ENCODE assay signal across 31 mouse cellular contexts in the genomic region with DNA sequence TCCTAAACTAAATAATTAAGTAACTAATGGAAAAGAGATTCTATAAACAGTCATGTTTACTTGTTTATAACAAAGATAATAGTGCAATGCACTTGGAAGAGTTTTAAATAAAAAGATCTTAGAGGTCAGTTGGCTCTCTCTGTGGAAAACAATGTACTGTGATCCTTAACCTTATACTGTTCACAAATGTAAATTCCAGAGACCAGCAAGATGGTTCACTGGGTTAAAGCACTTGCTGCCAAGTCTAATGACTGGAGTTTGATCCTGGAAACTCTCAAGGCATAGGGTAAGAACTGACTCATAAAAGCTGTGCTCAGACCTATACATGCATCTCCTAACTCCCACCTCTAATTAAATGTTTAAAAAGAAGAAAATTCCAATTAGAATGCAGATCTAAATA. TPM values are rescaled to one million over a fixed set of nuclear protein-coding genes. Genes with fewer than 3 reads are reported as not detected.
DNase-seq lines count a peak whose midpoint lies in the region; ATAC-seq and TF ChIP-seq lines count a peak whose summit lies in the region.
"Had no signal": no experiment of that assay in that cellular context is flagged by ENCODE, and none has a peak within 500 bp of the region (broad histone marks: within the 10 kb centered on the region; RNA-seq: fewer than 3 reads in every experiment).

No protein-coding gene starts in this region.

- no peak for TF ChIP-seq CTCF in kidney, adult 2 months (conservative IDR thresholded peaks at IDR 0.05; ENCODE audit: insufficient read depth, insufficient read length, low read depth, low read length)
- TF ChIP-seq CTCF in lung, adult 2 months (IDR thresholded peaks at IDR 0.05; ENCODE audit: insufficient read depth, low read length) = no peak

- no peak overlapping the region for H3K27ac ChIP-seq in kidney, adult 2 months (ENCODE audit: insufficient read depth, low read depth, low read length)
- no peak overlapping the region for H3K27ac ChIP-seq in kidney, embryonic 15.5 days
- H3K27ac ChIP-seq in kidney, embryonic 14.5 days (ENCODE audit: low read depth, low read length) = no peak overlapping the region
- no peak overlapping the region for H3K27ac ChIP-seq in lung, embryonic 16.5 days (ENCODE audit: low read length)
- H3K27ac ChIP-seq: embryonic facial prominence, embryonic 10.5 days; embryonic facial prominence, embryonic 13.5 days; forebrain, embryonic 12.5 days; forebrain, embryonic 15.5 days; heart, embryonic 15.5 days; hindbrain, embryonic 10.5 days; hindbrain, embryonic 13.5 days had no signal

- DNase-seq in kidney, adult 2 months = peak; percentile 79
- DNase-seq in kidney, postnatal 10 days = peak; percentile 13
- DNase-seq in lung, adult 2 months = no peak
- peak; percentile 48 for DNase-seq in kidney, postnatal 14 days
- DNase-seq in c-Kit-positive CD71-positive TER-119-positive erythroid progenitor cells, embryonic 14.5 days (ENCODE audit: low spot score) = no peak
- DNase-seq: adrenal gland, adult 2 months; adrenal gland, postnatal 14 days; B cell, adult 2 months; cerebellum, adult 11-12 months; cerebellum, adult 8-10 months; cerebellum, postnatal 10 days; cerebellum, postnatal 36 days; embryo, embryonic 11 days; gastrocnemius, postnatal 25 days; heart, adult 18-20 months; heart, postnatal 10 days; heart, postnatal 36 days had no signal

- H3K4me2 ChIP-seq in kidney, embryonic 15.5 days = no peak overlapping the region
- H3K4me2 ChIP-seq in kidney, embryonic 14.5 days (replicated peaks; ENCODE audit: low read depth, low read length) = no peak overlapping the region
- no peak overlapping the region for H3K4me2 ChIP-seq in lung, embryonic 16.5 days (ENCODE audit: low read depth, low read length)
- H3K4me2 ChIP-seq: embryonic facial prominence, embryonic 13.5 days; forebrain, embryonic 12.5 days; forebrain, embryonic 15.5 days; heart, embryonic 12.5 days; heart, embryonic 15.5 days; hindbrain, embryonic 13.5 days had no signal

- H3K9ac ChIP-seq in kidney, embryonic 15.5 days = no peak overlapping the region
- H3K9ac ChIP-seq in kidney, embryonic 14.5 days (ENCODE audit: low read depth, low read length) = no peak overlapping the region
- H3K9ac ChIP-seq in lung, embryonic 16.5 days (ENCODE audit: low read length) = no peak overlapping the region
- H3K9ac ChIP-seq: embryonic facial prominence, embryonic 13.5 days; forebrain, embryonic 12.5 days; forebrain, embryonic 15.5 days; heart, embryonic 12.5 days; heart, embryonic 15.5 days; hindbrain, embryonic 13.5 days had no signal

- peaks cover 2% of the 10 kb centered on the region; the same call in 1 of the 2 replicates for H3K36me3 ChIP-seq in kidney, adult 2 months (ENCODE audit: control insufficient read depth, insufficient read depth, low read length)
- peaks cover 9% of the 10 kb centered on the region for H3K36me3 ChIP-seq in kidney, embryonic 15.5 days
- H3K36me3 ChIP-seq in kidney, embryonic 14.5 days (ENCODE audit: control insufficient read depth, insufficient read depth, low read length) = no peaks in the 10 kb centered on the region
- H3K36me3 ChIP-seq in lung, embryonic 16.5 days (ENCODE audit: control insufficient read depth, insufficient read depth, low read length) = no peaks in the 10 kb centered on the region
- H3K36me3 ChIP-seq: forebrain, embryonic 12.5 days; forebrain, embryonic 15.5 days had no signal

- no peaks in the 10 kb centered on the region for H3K27me3 ChIP-seq in kidney, adult 2 months (replicated peaks; ENCODE audit: control insufficient read depth, insufficient read depth, low read length)
- H3K27me3 ChIP-seq in kidney, embryonic 15.5 days = no peaks in the 10 kb centered on the region
- no peaks in the 10 kb centered on the region for H3K27me3 ChIP-seq in kidney, embryonic 14.5 days (ENCODE audit: control insufficient read depth, insufficient read depth, low read length)
- H3K27me3 ChIP-seq in lung, embryonic 16.5 days (ENCODE audit: control insufficient read depth, insufficient read depth, low read depth, low read length) = no peaks in the 10 kb centered on the region
- H3K27me3 ChIP-seq: CH12.LX; embryonic facial prominence, embryonic 13.5 days; forebrain, embryonic 12.5 days; forebrain, embryonic 15.5 days; heart, embryonic 12.5 days; heart, embryonic 15.5 days; hindbrain, embryonic 13.5 days had no signal

- ATAC-seq in kidney, embryonic 15.5 days (replicated peaks; ENCODE audit: low FRiP score) = no peak
- no peak for ATAC-seq in kidney, embryonic 14.5 days (ENCODE audit: low FRiP score, low TSS enrichment)
- ATAC-seq in lung, embryonic 16.5 days (ENCODE audit: low read depth) = peak; percentile 65; the same call in 1 of the 2 replicates
- ATAC-seq: forebrain, embryonic 15.5 days had no signal

- no peak for TF ChIP-seq POLR2A in kidney, adult 2 months (IDR thresholded peaks at IDR 0.05; ENCODE audit: low read depth, low read length)
- no peak for TF ChIP-seq POLR2A in lung, adult 2 months (IDR thresholded peaks at IDR 0.05; ENCODE audit: borderline replicate concordance, extremely low read depth, low read depth, low read length)

- no peaks in the 10 kb centered on the region for H3K9me3 ChIP-seq in kidney, embryonic 15.5 days (replicated peaks)
- no peaks in the 10 kb centered on the region for H3K9me3 ChIP-seq in kidney, embryonic 14.5 days (ENCODE audit: control insufficient read depth, low read length)
- no peaks in the 10 kb centered on the region for H3K9me3 ChIP-seq in lung, embryonic 16.5 days (ENCODE audit: control insufficient read depth, low read length)
- H3K9me3 ChIP-seq: embryonic facial prominence, embryonic 10.5 days; embryonic facial prominence, embryonic 13.5 days; forebrain, embryonic 12.5 days; forebrain, embryonic 15.5 days; G1E; heart, embryonic 12.5 days; heart, embryonic 15.5 days; hindbrain, embryonic 10.5 days; hindbrain, embryonic 13.5 days had no signal

- H3K4me3 ChIP-seq in kidney, adult 2 months (ENCODE audit: insufficient read depth, low read depth, low read length) = no peak overlapping the region
- H3K4me3 ChIP-seq in kidney, embryonic 15.5 days (replicated peaks) = no peak overlapping the region
- no peak overlapping the region for H3K4me3 ChIP-seq in kidney, embryonic 14.5 days (ENCODE audit: low read length)
- no peak overlapping the region for H3K4me3 ChIP-seq in lung, embryonic 16.5 days (ENCODE audit: low read length)
- H3K4me3 ChIP-seq in lung, adult 2 months (replicated peaks; ENCODE audit: extremely low read depth, low read depth, low read length) = no peak overlapping the region
- H3K4me3 ChIP-seq: embryonic facial prominence, embryonic 10.5 days; embryonic facial prominence, embryonic 13.5 days; erythroblast, embryonic 14.5 days; forebrain, embryonic 12.5 days; forebrain, embryonic 15.5 days; heart, embryonic 12.5 days; heart, embryonic 15.5 days; hindbrain, embryonic 10.5 days; hindbrain, embryonic 13.5 days had no signal

- peaks cover 6% of the 10 kb centered on the region for H3K4me1 ChIP-seq in kidney, adult 2 months (ENCODE audit: control insufficient read depth, insufficient read depth, low read length)
- no peaks in the 10 kb centered on the region for H3K4me1 ChIP-seq in kidney, embryonic 15.5 days
- H3K4me1 ChIP-seq in kidney, embryonic 14.5 days (ENCODE audit: control insufficient read depth, insufficient read depth, low read length) = no peaks in the 10 kb centered on the region
- H3K4me1 ChIP-seq in lung, embryonic 16.5 days (replicated peaks; ENCODE audit: control insufficient read depth, insufficient read depth, low read length) = no peaks in the 10 kb centered on the region
- peaks cover 3% of the 10 kb centered on the region for H3K4me1 ChIP-seq in lung, adult 2 months (ENCODE audit: control insufficient read depth, insufficient read depth, low read length)
- H3K4me1 ChIP-seq: embryonic facial prominence, embryonic 10.5 days; embryonic facial prominence, embryonic 13.5 days; heart, embryonic 12.5 days; heart, embryonic 15.5 days; hindbrain, embryonic 10.5 days; hindbrain, embryonic 13.5 days had no signal

RNA-seq across cellular contexts. Expression of a gene that starts 19.5 kb away (rescaled TPM):
- polyA plus RNA-seq in kidney, adult 2 months (2012; rRNA removed) = 5.3 and 5.4 TPM in 2 replicates
- polyA plus RNA-seq in kidney, embryonic 15.5 days (2015; fragmentation: Nextera tagmentation; extraction: Ambion mirVana) = 8.5 and 9.8 TPM in 2 replicates
- 6.1 and 9.6 TPM in 2 replicates for polyA plus RNA-seq in kidney, embryonic 14.5 days (2014; fragmentation: Nextera tagmentation; extraction: Ambion mirVana)
- polyA plus RNA-seq in lung, embryonic 16.5 days (2015; fragmentation: Nextera tagmentation; extraction: Ambion mirVana) = 7.2 and 8.7 TPM in 2 replicates
- 1.7 and 2.8 TPM in 2 replicates for polyA plus RNA-seq in lung, adult 2 months (2012; rRNA removed)

RNA-seq across cellular contexts. Expression of a gene that starts 19.6 kb away (rescaled TPM):
- 116 and 197 TPM in 2 replicates for polyA plus RNA-seq in kidney, adult 2 months (2012; rRNA removed)
- polyA plus RNA-seq in kidney, embryonic 15.5 days (2015; fragmentation: Nextera tagmentation; extraction: Ambion mirVana) = 181 and 206 TPM in 2 replicates
- polyA plus RNA-seq in kidney, embryonic 14.5 days (2014; fragmentation: Nextera tagmentation; extraction: Ambion mirVana) = 174 and 250 TPM in 2 replicates
- 176 and 178 TPM in 2 replicates for polyA plus RNA-seq in lung, embryonic 16.5 days (2015; fragmentation: Nextera tagmentation; extraction: Ambion mirVana)
- polyA plus RNA-seq in lung, adult 2 months (2012; rRNA removed) = 23.1 and 53.7 TPM in 2 replicates

Comparison
In these comparisons a context has a peak if more than half of its experiments do, and no peak if none do; other contexts are left out.
1. DNase-seq: peak in kidney, adult 2 months (single experiment), kidney, postnatal 10 days (single experiment) and kidney, postnatal 14 days (single experiment); none in lung, adult 2 months (single experiment) and c-Kit-positive CD71-positive TER-119-positive erythroid progenitor cells, embryonic 14.5 days (single experiment).